Mouse (Mus musculus): ENCODE results near the gene Tulp3. TPM values are rescaled to one million over a fixed set of nuclear protein-coding genes. Genes with fewer than 3 reads are reported as not detected.

The Tulp3 gene
- total and polyA plus RNA-seq, 3 experiments, result 5.2 to 32.4 (median 6.0) TPM

GRCm38 (mm10) chr6:128295876-128296749 is 59.5 kb downstream of the Tulp3 start:
- no peak for DNase-seq (ENCODE audit: low spot score)
- H3K27me3 ChIP-seq (ENCODE audit: insufficient read depth, low read length), result no peaks in the 10 kb centered on the region
- H3K9me3 ChIP-seq (replicated peaks), result peaks cover 54% of the 10 kb centered on the region
- TF ChIP-seq GATA1 (IDR thresholded peaks at IDR 0.05; ENCODE audit: borderline replicate concordance, low read length) (no peak), GATA2 (IDR thresholded peaks at IDR 0.05; ENCODE audit: borderline replicate concordance, low read depth, low read length) (no peak), CTCF (IDR thresholded peaks at IDR 0.05; ENCODE audit: low read depth, low read length) (no peak), TAL1 (conservative IDR thresholded peaks at IDR 0.05; ENCODE audit: low read depth, low read length) (no peak), POLR2AphosphoS5 (IDR thresholded peaks at IDR 0.05; ENCODE audit: insufficient replicate concordance, low read depth, low read length) (no peak)
- H3K4me1 ChIP-seq (ENCODE audit: insufficient read depth, low read depth, low read length), result no peaks in the 10 kb centered on the region
- no peak for ATAC-seq (ENCODE audit: extremely low read depth, insufficient number of reproducible peaks, low FRiP score, poor library complexity, severe bottlenecking)
- no peak overlapping the region for H3K4me3 ChIP-seq (ENCODE audit: low read depth, low read length)
- H3K36me3 ChIP-seq (replicated peaks), result no peaks in the 10 kb centered on the region

DNA sequence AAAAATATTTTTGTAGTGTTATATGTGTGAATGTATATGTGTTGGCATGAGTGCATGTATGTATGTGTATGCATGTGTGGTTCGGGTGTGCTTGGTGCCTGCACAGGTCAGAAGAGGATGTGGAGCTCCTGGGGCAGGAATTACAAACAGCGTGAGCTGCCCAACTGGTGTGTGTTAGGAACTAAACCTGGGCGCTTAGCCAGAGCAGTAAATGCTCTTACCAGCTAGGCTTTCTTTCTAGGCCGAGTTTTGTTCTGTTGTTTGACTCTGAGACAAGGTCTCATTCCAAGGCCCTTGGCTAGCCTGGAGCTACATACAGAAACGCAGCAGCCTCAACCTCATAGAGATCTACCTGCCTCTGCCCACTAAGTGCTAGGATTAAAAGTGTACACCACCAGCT is 64.4 kb downstream of the Tulp3 start:
- Histone ChIP-seq H3K4me1 (ENCODE audit: insufficient read depth, low read depth, low read length) (no peaks in the 10 kb centered on the region), H3K4me3 (ENCODE audit: low read depth, low read length) (no peak overlapping the region), H3K27me3 (ENCODE audit: insufficient read depth, low read length) (no peaks in the 10 kb centered on the region), H3K36me3 (replicated peaks) (no peaks in the 10 kb centered on the region), H3K9me3 (replicated peaks) (peaks cover 42% of the 10 kb centered on the region)
- ATAC-seq (ENCODE audit: extremely low read depth, insufficient number of reproducible peaks, low FRiP score, poor library complexity, severe bottlenecking), result no peak
- DNase-seq (ENCODE audit: low spot score), result no peak
- TF ChIP-seq CTCF (IDR thresholded peaks at IDR 0.05; ENCODE audit: low read depth, low read length) (no peak), GATA1 (IDR thresholded peaks at IDR 0.05; ENCODE audit: borderline replicate concordance, low read length) (no peak), POLR2AphosphoS5 (IDR thresholded peaks at IDR 0.05; ENCODE audit: insufficient replicate concordance, low read depth, low read length) (no peak), TAL1 (conservative IDR thresholded peaks at IDR 0.05; ENCODE audit: low read depth, low read length) (no peak), GATA2 (IDR thresholded peaks at IDR 0.05; ENCODE audit: borderline replicate concordance, low read depth, low read length) (no peak)

DNA sequence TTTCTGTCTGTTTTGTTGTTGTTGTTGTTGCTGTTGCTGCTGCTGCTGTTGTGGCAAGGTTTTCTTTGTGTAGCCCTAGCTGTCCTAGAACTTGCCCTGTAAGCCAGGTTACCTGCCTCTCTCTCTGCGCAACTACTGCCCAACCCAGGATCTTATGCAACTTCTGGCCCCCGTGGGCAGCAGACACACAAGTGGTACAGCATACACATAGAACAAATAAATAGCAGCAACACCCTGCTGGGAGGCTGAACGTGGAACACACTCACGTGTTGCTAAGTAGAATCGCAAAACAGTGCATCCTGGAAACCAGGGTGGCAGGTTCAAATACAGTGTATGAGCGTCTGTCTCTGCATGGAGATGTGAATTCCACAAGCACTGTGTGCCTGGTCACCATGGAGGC is 67.0 kb downstream of the Tulp3 start:
- DNase-seq (ENCODE audit: low spot score), result no peak

DNA sequence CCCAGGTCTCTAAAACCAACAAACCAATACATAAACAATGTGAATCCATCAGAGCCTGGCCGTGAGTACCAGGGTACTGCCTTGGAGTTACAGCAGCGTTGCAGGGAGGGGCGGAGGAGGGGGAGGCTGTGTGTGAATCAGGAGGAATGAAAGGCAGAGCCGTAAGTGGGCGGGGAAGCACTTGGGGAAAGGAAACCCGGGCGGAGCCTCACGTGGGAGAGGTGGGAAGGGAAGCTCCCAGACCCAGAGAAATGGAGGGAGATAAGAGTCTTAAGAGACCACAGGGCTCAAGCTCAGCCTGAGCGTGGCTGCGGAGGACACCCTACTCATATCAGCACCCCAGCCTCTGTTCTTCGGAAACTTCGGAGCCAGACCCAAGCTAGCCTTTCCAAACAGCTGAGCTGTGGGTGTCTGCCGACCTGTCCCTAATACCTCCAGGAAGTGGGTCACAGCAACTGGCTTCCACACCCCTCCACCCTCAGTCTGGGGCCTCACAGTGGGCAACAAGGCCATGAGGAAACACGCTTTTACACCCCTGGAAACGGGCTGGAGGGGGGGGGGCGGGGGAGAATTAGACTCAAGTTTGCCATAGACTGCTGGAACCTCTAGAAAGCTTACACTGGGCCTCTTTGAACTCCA is 69.7 kb downstream of the Tulp3 start:
- H3K4me3 ChIP-seq (ENCODE audit: low read depth, low read length), result no peak overlapping the region
- H3K27me3 ChIP-seq (ENCODE audit: insufficient read depth, low read length), result no peaks in the 10 kb centered on the region
- TF ChIP-seq TAL1 (conservative IDR thresholded peaks at IDR 0.05; ENCODE audit: low read depth, low read length) (no peak), GATA2 (IDR thresholded peaks at IDR 0.05; ENCODE audit: borderline replicate concordance, low read depth, low read length) (no peak), GATA1 (IDR thresholded peaks at IDR 0.05; ENCODE audit: borderline replicate concordance, low read length) (no peak), CTCF (IDR thresholded peaks at IDR 0.05; ENCODE audit: low read depth, low read length) (no peak), POLR2AphosphoS5 (IDR thresholded peaks at IDR 0.05; ENCODE audit: insufficient replicate concordance, low read depth, low read length) (no peak)
- peaks cover 43% of the 10 kb centered on the region for H3K9me3 ChIP-seq (replicated peaks)
- DNase-seq (ENCODE audit: low spot score) (no peak), ATAC-seq (ENCODE audit: extremely low read depth, insufficient number of reproducible peaks, low FRiP score, poor library complexity, severe bottlenecking) (no peak)
- no peaks in the 10 kb centered on the region for H3K4me1 ChIP-seq (ENCODE audit: insufficient read depth, low read depth, low read length)
- no peaks in the 10 kb centered on the region for H3K36me3 ChIP-seq (replicated peaks)

More for the DNA sequence above, 67.0 kb downstream of the Tulp3 start:
- Histone ChIP-seq H3K27me3 (ENCODE audit: insufficient read depth, low read length) (no peaks in the 10 kb centered on the region), H3K4me1 (ENCODE audit: insufficient read depth, low read depth, low read length) (no peaks in the 10 kb centered on the region), H3K36me3 (replicated peaks) (no peaks in the 10 kb centered on the region), H3K4me3 (ENCODE audit: low read depth, low read length) (no peak overlapping the region), H3K9me3 (replicated peaks) (peaks cover 47% of the 10 kb centered on the region)
- no peak for ATAC-seq (ENCODE audit: extremely low read depth, insufficient number of reproducible peaks, low FRiP score, poor library complexity, severe bottlenecking)
- TF ChIP-seq POLR2AphosphoS5 (IDR thresholded peaks at IDR 0.05; ENCODE audit: insufficient replicate concordance, low read depth, low read length) (no peak), CTCF (IDR thresholded peaks at IDR 0.05; ENCODE audit: low read depth, low read length) (no peak), GATA2 (IDR thresholded peaks at IDR 0.05; ENCODE audit: borderline replicate concordance, low read depth, low read length) (no peak), GATA1 (IDR thresholded peaks at IDR 0.05; ENCODE audit: borderline replicate concordance, low read length) (no peak), TAL1 (conservative IDR thresholded peaks at IDR 0.05; ENCODE audit: low read depth, low read length) (no peak)

DNA sequence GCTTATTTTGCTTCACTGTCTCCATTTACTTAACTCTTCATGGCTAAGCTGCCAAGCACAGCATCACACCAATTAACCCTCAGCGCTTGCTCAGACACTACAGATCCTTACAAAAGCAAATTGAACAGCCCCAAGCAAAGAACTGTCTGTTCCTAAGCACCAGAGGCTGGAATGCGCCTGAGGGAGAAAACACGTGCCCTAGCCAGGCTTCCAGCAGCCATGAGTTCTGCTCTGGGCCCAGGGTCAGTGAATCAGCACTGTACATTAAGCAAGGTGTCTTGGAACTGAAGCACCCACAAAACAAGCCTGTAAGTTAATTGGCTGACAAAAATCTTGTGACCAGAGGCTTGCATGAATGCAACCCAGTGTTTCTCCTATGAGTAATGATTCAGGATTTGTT is 73.5 kb downstream of the Tulp3 start:
- H3K4me1 ChIP-seq (ENCODE audit: insufficient read depth, low read depth, low read length), result no peaks in the 10 kb centered on the region
- H3K27me3 ChIP-seq (ENCODE audit: insufficient read depth, low read length), result no peaks in the 10 kb centered on the region
- TF ChIP-seq POLR2AphosphoS5 (IDR thresholded peaks at IDR 0.05; ENCODE audit: insufficient replicate concordance, low read depth, low read length) (no peak), GATA2 (IDR thresholded peaks at IDR 0.05; ENCODE audit: borderline replicate concordance, low read depth, low read length) (no peak), TAL1 (conservative IDR thresholded peaks at IDR 0.05; ENCODE audit: low read depth, low read length) (no peak), CTCF (IDR thresholded peaks at IDR 0.05; ENCODE audit: low read depth, low read length) (no peak), GATA1 (IDR thresholded peaks at IDR 0.05; ENCODE audit: borderline replicate concordance, low read length) (no peak)
- H3K4me3 ChIP-seq (ENCODE audit: low read depth, low read length), result no peak overlapping the region
- H3K9me3 ChIP-seq (replicated peaks), result peaks cover 48% of the 10 kb centered on the region
- no peaks in the 10 kb centered on the region for H3K36me3 ChIP-seq (replicated peaks)
- ATAC-seq (ENCODE audit: extremely low read depth, insufficient number of reproducible peaks, low FRiP score, poor library complexity, severe bottlenecking), result no peak
- no peak for DNase-seq (ENCODE audit: low spot score)

DNA sequence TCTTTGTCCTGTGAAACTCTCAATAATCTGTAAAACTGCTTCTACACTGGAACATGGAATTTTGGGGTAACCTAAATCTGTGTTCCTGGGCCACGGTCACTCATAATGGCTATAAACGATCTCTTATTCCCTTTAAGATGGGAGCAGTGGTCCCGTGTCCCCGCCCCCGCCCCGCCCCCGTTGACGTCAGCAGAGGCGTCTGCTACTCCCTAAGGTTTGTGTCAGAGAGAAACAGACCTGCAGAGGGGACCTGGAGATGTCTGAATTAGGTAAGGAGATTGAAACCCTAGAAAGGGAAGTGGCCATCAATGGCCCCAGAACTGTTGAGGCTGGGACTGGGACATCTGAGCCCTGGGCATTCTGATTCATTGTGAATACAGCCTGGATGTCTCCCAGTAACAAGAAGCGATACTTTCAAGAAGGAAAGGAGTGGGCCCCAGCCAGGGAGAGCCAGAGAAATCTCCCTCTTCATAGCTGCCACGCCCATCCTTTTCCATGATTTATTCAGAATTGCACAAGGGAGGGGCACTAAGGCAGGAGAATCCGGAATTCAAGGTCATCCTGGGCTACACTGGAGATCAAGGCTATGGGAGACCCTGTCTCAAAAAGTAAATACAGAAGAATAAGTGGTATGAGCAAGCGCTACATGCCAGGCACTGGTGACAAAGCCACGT is 75.0 kb downstream of the Tulp3 start:
- TF ChIP-seq GATA1 (IDR thresholded peaks at IDR 0.05; ENCODE audit: borderline replicate concordance, low read length) (no peak), POLR2AphosphoS5 (IDR thresholded peaks at IDR 0.05; ENCODE audit: insufficient replicate concordance, low read depth, low read length) (no peak), CTCF (IDR thresholded peaks at IDR 0.05; ENCODE audit: low read depth, low read length) (no peak), GATA2 (IDR thresholded peaks at IDR 0.05; ENCODE audit: borderline replicate concordance, low read depth, low read length) (no peak), TAL1 (conservative IDR thresholded peaks at IDR 0.05; ENCODE audit: low read depth, low read length) (no peak)
- no peak for DNase-seq (ENCODE audit: low spot score)

More for the DNA sequence above, 75.0 kb downstream of the Tulp3 start:
- H3K36me3 ChIP-seq (replicated peaks), result no peaks in the 10 kb centered on the region
- H3K27me3 ChIP-seq (ENCODE audit: insufficient read depth, low read length), result no peaks in the 10 kb centered on the region
- peaks cover 51% of the 10 kb centered on the region for H3K9me3 ChIP-seq (replicated peaks)
- no peak for ATAC-seq (ENCODE audit: extremely low read depth, insufficient number of reproducible peaks, low FRiP score, poor library complexity, severe bottlenecking)
- H3K4me1 ChIP-seq (ENCODE audit: insufficient read depth, low read depth, low read length), result no peaks in the 10 kb centered on the region
- H3K4me3 ChIP-seq (ENCODE audit: low read depth, low read length), result no peak overlapping the region
